Mouse (Mus musculus) yolk sac, embryonic 10.5 days (tissue): Measurements from ENCODE around the gene Rasa3.

Experiments used
- DNase-seq: peaks from one replicate; pipeline ENCODE4 v3.0.0-alpha.2; 2017; ENCODE audit warnings: low spot score

Rasa3 gene

DNA sequence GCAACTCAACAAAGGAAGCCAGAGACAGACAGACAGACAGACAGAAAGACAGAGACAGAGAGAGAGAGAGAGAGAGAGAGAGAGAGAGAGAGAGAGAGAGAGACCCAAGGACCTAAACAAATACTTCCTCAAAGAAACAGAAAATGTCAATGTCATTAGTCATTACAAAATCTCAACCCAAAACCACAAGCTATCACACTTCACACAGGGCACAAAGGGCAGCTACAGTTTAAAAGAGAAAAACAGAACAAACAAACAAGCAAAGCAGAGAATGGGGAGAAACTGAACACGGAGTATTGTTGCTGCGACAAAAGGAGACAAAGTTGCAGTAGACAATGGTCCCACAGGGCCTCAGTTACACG lies 28.3 kb downstream of the Rasa3 start:
- DNase-seq = no peak

DNA sequence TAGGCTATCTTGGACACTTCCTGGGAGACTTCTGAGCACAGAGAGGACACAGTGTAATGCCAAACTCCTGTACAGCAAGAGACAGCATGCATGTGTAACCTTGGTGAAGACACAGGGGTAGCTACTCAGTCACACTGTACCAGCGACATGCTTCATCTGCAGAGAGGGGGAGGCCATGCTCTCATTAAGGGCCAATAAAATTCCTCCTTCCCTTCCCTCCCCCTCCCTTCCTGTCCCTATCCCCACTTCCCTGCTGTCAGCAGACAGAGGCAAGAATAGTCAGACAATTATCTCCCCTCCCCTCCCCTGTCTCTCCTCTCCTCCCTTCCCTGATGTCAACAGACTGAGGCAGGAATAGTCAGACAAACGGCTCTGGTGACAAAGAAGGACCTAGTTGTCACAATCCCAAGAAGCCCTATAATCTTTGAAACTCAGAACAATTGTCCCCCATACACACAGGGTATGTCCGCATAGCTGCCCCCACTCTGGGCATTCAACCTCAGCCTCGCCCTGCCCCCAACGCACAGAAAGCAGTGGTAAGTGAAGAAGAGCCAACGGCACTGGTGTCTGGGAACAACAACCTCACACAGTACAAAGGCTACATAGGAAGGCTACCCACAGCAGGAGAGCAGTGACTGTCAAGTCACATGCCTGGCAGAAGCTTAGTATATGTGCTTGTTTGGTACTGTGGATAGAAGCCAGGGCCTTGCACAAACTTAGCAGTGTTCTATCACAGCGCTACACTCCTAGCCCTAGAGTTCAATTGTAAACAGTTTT lies 28.8 kb downstream of the Rasa3 start:
- DNase-seq = no peak

DNA sequence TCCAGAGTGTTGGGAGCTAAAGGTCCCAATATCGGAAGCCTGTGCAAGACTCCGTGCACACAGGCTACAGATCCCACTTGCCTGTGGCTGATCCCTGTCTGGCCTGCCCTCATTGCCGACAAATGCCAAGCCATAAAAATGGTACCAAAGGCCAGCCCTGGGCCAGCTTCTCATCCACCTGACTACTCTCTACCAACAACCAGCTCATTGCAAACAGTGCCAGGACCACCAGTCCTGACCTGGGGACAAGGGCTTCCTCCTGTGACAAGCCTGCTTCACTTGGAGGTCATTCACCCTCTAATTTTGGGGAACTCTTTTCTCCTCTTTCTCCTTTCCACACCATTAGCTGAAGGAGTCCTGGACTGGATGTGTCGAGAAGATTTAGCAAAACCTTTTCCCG lies 29.8 kb downstream of the Rasa3 start:
- DNase-seq = no peak

DNA sequence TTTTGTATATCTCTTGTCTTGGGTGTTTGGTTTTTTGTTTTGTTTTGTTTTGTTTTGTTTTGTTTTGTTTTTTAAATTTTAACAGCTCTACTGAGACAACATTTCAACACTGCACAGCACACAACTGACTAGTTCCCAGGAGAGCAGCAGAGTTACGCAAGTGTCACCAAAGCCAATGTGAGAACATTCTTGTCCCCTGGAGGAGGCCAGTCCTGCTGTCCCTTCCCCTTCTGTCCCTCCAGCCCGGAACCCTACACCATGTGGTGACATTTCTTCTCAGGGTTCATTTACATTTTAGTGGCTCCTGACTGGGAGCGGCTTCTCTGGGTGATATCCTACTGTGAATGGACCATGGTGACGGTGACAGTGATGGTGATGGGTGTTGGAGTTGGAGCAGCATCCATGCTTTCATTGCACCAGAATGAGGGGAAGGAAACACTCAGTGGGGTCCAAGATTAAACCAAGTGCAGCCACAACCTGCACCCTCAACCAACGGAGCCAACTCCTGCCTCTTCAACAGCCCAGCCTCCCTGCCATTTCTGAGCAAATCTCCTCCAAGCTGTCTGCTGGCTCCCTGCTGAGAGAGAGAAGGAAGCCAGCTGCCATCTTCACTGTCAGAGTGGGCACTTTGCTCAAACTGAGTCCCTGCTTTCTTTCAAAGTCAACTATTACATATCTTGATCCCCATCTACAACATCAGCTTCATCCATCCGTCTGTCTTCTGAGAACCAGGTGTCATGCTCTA lies 32.3 kb downstream of the Rasa3 start:
- no peak for DNase-seq

DNA sequence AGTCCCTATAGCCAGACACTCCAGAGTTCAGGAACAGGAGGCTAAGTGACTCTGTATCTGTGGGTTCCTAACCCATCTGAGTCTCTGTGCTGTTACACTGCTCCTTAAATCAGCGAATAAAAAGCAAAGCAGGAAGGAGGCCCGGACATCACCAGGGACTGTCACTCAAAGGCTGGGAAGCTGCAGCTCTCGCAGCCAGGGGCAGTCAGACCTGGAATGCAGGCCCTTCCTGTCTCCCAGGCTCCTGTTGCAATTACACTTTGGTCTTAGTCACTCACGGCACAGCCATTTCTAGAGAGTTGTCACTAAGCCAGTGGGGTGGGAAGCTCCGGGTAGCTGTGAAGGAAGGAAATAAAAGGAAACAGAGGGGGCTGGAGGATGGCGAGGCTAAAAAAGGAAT lies 33.2 kb downstream of the Rasa3 start:
- DNase-seq = no peak

DNA sequence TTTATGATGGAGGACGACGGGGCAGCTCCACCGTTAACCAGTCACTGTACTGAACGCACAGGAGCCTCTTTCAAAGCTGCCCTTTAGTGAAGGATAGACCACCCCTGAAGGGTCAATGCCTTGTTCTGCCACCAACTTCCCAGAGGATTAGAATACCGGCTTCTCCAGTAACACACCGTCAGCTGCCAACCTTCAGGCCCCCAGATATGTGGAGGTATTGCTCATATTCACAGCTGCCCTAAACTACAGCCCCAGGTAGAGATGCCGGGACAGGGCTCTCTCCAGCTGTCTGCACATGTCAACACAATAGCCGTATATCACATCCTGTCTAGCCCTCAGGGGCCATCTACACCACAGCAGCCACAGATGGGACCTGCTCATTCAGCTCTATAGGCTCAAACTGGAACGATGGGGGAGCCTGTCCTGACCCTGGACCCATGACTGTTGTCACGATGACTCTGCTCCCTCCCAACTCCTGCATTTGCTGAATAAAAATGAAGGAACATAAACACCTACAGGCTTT lies 34.7 kb downstream of the Rasa3 start:
- no peak for DNase-seq

DNA sequence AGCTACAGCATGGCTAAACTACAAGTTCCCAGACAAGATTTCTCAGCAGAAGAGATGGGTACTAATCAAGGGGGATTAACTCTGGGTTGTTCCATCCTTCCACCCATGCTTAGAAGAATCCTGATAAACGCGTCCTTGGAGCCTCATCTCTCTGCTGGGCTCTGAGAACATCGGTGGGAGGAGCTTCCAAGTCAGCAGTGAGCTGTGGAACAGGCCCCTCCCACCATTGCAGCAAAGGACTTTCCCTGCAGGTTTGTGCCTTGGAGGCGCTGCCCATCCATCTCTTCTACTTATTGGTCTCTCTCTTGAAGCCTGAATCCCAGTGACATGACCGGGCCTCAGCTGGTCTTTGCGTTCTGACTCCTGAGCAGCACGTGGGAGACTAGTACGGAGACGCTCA lies 36.2 kb downstream of the Rasa3 start:
- no peak for DNase-seq

DNA sequence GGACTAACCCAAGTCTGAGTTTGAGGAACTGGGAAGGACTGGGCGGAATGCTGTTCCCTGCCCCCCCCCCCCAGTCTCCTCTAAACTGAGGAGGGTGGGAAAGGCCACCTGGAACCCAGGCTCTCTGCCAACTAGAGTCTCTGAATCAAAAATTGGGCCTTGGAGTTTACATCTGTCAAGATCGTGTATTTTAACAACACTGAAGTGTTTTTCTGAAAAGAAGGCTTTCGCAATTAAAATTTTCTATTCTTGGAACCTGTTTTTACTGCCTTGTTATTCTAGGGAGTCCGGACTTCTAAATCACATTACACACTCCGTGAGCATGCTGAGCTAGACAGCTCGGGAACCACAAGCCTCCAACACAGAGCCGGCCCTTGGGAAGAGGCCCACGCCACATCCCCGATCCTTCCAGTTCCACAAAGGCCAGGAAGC lies 36.9 kb downstream of the Rasa3 start:
- no peak for DNase-seq

DNA sequence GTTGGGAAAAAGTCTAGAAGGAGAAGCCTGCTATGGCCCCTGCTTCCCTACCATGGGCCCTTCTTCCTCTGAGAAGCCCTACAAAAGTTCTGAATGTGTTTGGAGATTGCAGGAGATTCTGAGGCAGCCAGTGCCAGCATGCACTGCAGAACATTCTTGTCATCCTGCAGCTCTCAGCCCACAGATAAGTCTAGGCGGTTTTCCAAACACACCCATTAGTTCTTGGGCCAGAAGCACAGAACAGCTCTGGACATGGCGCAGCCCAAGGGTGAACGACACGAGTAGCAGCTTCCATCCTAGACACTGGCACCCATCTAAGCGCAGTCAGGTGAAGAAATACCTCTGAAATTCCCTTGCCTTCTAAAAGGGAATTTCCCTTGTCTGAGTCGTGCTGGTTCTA lies 44.3 kb downstream of the Rasa3 start:
- DNase-seq = no peak

DNA sequence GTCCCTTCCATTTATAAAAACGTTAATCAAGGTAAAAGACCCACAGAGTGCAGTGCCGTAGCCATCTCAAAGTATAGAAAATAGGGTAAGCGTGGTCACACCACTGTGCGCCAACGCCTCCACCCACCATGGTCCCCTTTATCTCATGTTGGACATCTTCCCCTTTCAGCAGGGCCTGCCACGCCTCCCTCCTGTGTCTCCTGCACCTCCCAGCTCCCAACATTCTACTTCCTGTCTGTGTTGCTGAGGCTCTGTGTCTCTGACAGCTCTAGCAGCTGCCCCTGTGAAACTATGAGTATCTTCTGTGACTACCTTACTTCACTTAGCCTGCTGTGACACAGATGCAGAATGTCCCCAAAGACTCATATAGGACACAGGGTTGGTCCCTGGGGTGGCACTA lies 45.1 kb downstream of the Rasa3 start:
- DNase-seq = no peak

DNA sequence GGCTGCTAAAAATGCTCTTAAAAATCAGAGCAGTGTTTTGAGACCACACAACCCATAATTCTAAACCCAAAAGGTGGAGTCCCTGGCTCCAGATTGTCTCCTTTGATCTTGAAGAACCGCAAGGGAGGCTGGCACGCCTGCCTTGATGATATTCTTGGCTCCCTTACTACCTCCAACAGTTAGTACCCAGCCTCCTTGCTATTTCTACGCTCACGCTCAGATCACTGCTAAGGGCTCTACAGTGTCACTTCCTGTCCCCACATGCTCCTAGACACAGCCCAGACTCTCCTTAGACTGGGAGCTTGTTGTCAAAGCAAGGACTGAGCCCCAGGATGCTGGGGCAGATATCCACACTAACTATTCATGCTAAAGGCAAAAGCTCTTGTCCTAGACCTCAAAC lies 46.6 kb downstream of the Rasa3 start:
- DNase-seq = no peak

DNA sequence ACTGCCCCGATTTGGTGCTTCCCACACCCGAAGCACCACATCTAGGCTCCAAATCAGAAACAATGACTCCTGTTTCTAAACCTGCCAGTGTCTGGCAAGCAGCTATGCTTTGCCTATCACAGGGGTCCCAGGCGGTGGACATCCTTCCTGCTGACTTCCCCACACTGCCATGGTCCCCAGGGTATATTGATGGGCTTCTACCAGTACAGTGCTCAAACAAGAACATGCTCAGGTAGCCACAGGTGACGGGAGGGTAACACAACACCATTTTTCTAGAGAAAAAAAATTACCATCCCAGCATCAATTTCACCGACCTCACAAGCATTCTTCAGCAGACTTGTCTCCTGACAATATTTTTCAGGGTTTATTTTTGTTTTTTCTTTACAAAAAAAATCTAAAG lies 47.2 kb downstream of the Rasa3 start:
- no peak for DNase-seq

DNA sequence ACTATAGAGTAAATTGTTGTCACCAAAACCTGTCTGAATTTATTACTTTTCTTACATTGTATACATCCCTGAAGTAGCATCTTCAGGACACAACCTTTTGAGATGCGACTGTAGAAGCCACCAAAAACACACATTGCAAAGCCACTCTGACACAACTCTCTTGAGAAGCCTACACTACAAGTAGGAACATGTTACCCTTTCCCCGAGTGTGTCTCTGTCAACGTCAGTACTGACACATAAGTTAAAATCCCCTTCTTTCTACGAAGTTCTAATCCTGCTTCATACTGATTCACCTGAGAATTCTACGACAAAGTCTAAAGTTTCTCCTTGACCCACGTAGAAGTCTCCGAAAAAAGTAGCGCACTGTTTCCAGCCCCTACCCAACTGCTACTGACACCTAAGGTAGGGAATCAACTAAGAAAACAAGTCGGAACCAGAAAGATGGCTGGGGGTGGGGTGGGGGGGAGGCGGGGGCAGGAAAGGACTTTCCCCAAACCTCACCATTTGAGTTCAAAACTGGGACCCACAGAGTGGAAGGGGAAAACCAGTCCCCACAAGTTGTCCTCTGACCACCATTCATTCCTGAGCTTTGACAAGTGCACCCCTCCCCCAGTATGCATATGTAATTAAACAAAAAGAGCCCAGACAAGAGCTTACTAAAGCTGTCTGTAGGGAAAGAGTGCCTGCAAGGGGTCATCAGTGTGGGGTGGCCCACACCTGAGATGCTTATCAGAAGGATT lies 47.9 kb downstream of the Rasa3 start:
- no peak for DNase-seq

DNA sequence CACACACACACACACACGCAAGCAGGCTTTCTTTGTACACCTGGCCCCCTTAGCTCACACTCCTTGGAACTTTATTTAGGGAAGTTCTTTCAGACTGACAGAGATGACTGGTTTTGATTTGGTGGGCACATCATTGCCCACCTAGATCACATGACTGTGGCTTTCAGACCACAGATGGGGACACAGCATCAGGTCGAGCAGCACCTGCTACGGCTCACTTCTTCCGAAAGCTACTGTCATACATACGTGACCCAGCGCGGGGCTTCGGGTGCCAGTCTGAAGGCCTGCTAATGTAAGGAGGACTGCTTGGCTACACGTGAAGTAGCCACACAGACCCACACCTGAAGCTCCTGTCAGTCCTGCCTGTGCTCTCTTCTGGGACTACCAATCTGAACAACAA lies 49.3 kb downstream of the Rasa3 start:
- DNase-seq = no peak

DNA sequence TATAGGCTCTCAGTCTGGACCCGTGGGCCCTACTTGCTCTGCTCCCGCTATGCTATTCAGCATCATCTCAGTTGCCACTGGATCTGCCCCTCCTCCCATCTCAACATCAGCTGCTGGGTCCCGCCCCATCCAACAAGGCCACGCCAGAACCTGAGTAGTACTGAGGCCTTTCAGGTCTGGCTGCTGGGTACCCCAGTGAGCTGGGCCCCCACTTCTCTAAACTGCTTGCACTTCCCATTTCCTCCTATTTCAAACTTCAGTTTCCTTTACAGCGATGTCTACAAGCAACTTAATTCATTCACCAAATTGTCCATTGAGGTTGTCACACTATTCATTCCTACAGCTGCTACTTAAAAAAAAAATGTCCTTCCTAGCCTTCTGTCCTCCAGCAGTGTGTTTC lies 49.8 kb downstream of the Rasa3 start:
- DNase-seq = no peak

DNA sequence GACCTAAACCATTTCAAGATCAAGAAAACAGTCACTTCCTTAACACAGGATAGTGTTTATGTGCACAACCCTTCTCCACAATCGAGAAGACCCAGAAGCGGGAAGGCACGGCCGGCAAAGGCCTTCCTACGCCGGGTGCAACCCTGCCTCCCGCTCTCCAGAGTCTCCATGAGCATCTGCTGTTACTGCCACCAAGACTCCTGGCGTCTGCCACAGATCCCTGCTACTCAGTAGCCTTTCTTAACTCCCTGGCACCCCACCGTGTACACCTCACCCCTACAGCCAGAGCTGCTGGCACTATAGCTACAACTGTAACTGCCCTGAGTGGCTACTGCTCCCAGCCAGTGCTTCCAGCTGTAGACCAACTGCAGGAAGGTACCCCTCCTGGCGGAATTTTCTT lies 51.3 kb downstream of the Rasa3 start:
- no peak for DNase-seq

DNA sequence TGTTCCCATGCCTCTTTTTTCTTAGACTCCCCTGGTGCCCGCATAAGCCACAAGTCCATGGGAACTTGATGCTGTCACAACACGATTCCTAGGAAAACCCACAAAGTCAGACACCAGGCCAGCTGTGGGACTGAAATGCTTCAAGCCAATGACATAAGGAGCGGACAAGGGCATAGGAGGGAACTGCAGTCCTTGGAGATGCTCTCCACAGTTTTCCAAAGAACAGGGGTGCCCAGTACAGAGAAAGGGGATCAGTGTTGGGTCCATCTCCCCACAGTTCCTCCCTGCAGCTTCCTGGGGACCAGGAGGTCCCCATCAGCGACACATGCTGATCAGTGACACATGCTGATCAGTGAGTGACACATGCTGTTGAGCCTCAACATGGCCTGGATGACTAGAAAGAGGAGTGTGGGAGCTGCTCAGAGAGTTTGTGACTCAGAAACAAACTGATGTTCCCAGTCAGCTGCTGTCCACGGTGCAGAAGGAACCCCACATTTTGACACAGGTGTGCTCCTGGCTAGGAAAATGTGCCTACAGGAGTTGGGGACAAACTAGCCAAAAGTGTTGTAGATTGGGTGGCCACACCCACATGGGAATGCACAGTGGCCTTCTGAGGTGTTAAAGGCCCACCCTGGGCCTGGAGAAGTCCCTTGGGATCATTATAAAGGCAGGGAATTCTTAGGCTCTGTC lies 52.0 kb downstream of the Rasa3 start:
- DNase-seq = no peak

DNA sequence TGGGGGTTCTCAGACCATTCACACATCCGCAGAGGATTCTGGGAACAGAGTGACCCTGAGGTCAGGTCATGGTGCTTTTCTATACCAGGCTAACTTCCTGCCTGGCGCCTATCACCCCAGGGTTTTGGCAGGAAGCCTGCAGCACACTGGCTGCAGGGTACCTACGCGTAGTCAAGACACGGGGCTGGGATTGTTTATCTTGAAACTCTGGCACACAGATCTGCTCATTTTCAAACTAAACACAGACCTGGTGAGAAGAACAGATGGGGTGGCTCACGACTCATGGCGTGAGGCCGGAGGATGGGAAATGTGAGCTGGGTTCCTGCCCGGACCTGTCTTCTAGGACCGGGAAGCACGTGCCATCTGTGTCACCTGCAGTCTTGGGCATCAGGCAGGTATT lies 52.5 kb downstream of the Rasa3 start:
- peak; percentile 69 for DNase-seq

DNA sequence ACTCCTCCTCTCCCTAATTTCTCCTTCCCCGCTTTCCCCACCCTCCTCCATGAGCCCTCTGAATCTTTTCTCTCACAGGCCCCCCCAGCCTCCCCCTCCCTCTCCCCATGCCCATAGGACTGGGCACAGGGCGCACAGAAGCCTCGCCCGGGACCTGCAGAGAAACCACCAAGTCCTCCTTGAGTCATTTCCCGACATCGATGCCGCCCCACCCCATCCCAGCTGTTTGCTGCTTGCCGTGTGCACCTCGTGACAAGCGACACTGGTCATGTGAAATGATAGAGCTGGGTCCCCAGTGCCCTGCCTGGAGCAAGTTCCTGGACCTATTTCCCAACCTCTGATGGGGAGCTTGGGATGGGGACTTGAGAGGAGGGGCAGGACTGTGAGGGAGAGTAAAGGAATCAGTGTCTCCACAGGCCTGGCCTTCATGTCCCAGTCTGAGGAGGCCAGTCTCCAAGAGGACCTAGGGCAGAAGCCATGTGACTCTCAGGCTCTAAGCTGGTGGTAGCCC lies 53.4 kb downstream of the Rasa3 start:
- DNase-seq = no peak

DNA sequence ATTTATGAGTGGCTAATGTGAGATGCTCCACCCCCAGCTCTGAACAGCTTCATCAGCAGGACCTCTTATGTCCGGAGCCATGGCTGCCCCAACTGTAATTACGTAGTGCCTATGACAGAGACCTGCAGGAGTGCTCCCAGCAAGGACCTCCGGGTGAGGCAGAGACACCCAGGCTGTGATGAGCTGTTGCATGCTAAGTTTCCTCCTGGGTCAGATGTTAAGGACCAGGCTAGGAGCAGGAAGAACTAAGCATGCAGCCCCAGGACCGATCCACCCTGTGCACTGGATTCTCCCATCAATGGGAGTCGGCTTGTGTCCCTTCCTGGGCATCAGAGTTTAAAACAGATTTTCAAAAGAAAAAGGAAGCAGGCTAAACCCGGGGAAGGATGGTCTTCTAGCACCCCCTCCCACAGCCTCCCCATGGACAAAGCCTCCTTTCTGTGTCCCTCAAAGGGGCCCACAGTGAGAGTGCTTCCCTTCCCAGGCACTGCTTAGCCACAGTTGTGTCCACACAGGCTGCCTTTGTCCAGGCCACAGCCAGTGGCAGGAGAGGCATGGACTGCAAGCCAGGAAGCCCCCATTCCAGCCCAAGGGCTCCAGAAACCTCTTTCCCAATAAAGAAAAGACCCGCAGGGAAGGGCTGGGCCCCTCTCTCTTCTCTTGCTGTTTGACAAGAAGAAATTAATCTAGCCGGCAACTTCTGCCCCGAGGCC lies 54.2 kb downstream of the Rasa3 start:
- DNase-seq = no peak

DNA sequence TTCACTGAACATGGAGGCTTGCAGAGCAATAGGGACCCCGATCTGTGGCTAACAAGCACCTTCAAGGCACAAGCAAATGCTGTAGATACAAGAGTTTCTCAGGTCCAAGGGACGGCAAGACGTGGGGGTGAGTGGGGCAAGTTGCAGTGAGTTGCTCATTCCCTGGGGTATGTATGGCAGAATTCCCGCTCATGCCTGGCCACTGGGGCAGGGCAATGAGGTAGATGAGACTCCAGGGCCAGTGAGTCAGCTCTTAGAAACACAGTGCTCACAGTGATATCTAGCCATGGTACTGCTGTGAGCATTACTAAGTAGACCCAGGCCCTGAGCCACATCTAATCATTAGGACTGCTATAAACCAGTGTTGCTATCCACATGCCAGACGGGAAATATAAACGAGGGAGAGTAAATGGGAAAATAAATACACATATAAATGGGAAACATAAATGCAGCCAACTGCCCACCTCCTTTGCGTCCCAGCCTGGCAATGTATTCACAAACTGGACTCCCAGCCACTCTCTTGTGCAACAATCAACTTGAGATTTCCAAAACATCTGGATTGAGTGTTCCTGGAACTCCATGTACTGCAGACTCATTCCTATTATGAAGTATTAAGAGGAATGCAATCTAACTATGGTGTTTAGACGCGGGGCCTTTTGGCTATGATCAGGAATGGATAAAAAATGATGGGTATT lies 57.0 kb downstream of the Rasa3 start:
- no peak for DNase-seq
